Mouse (Mus musculus): Measurements from ENCODE around the gene Fam219a. TPM values are rescaled to one million over a fixed set of nuclear protein-coding genes. Genes with fewer than 3 reads are reported as not detected.

The Fam219a gene
- polyA plus RNA-seq, 1 experiment from 2014 or later, result 1.0 TPM

GRCm38 (mm10) chr4:41469199-41469598 is 100.1 kb downstream of the Fam219a start:
- WGBS (ENCODE audit: insufficient replicate concordance), result 58% methylated on average over 10 of the region's 10 CpGs
- Histone ChIP-seq H3K4me2 (ENCODE audit: low read depth, low read length) (no peak overlapping the region), H3K27me3 (ENCODE audit: insufficient read depth, low read length) (no peaks in the 10 kb centered on the region), H3K9me3 (ENCODE audit: low read length) (no peaks in the 10 kb centered on the region), H3K4me3 (ENCODE audit: low read depth, low read length) (no peak overlapping the region), H3K27ac (ENCODE audit: low read depth) (no peak overlapping the region), H3K9ac (replicated peaks) (no peak overlapping the region), H3K4me1 (ENCODE audit: insufficient read depth) (peaks cover 3% of the 10 kb centered on the region), H3K36me3 (replicated peaks; ENCODE audit: insufficient read depth, low read length) (no peaks in the 10 kb centered on the region)
- no peak for TF ChIP-seq CTCF (IDR thresholded peaks at IDR 0.05; ENCODE audit: low read depth)
- TF ChIP-seq EP300 (IDR thresholded peaks at IDR 0.05; ENCODE audit: low read depth), result no peak
- ATAC-seq, result no peak
- no peak for DNase-seq

GRCm38 (mm10) chr4:41468396-41469080 is 100.8 kb downstream of the Fam219a start:
- peaks cover 7% of the 10 kb centered on the region for H3K4me1 ChIP-seq (ENCODE audit: insufficient read depth)
- 0 out of 2 replicates have a peak, but pooled peaks have one; percentile 18 for TF ChIP-seq EP300 (IDR thresholded peaks at IDR 0.05; ENCODE audit: low read depth)
- peak; percentile 75 for TF ChIP-seq CTCF (IDR thresholded peaks at IDR 0.05; ENCODE audit: low read depth)
- no peaks in the 10 kb centered on the region for H3K36me3 ChIP-seq (replicated peaks; ENCODE audit: insufficient read depth, low read length)
- no peaks in the 10 kb centered on the region for H3K27me3 ChIP-seq (ENCODE audit: insufficient read depth, low read length)
- no peak overlapping the region for H3K4me3 ChIP-seq (ENCODE audit: low read depth, low read length)
- no peak overlapping the region for H3K27ac ChIP-seq (ENCODE audit: low read depth)
- ATAC-seq (no peak), DNase-seq (peak; percentile 60)
- H3K9me3 ChIP-seq (ENCODE audit: low read length), result no peaks in the 10 kb centered on the region
- 50% methylated on average over 17 of the region's 17 CpGs for WGBS (ENCODE audit: insufficient replicate concordance)
- no peak overlapping the region for H3K9ac ChIP-seq (replicated peaks)
- no peak overlapping the region for H3K4me2 ChIP-seq (ENCODE audit: low read depth, low read length)

Other genes starting within 250 kb of the Fam219a start
- 25.6 and 28.6 TPM in 2 replicates for gene Ubap1, start 220.5 kb downstream of the Fam219a start, polyA plus RNA-seq (2015; fragmentation: Nextera tagmentation; extraction: Ambion mirVana)
- gene Kif24, start 104.7 kb downstream of the Fam219a start, polyA plus RNA-seq (2015; fragmentation: Nextera tagmentation; extraction: Ambion mirVana), result 2.4 and 2.5 TPM in 2 replicates
- gene Nudt2, start 104.4 kb downstream of the Fam219a start, polyA plus RNA-seq (2015; fragmentation: Nextera tagmentation; extraction: Ambion mirVana), result 13.6 and 14.4 TPM in 2 replicates
- 1.8 and 2.0 TPM in 2 replicates for gene AI464131, start 66.5 kb downstream of the Fam219a start, polyA plus RNA-seq (2015; fragmentation: Nextera tagmentation; extraction: Ambion mirVana)
- gene 1110017D15Rik, start 52.2 kb downstream of the Fam219a start, polyA plus RNA-seq (2015; fragmentation: Nextera tagmentation; extraction: Ambion mirVana), result not detected in 2 replicates
- gene Dnaic1, start 237 bp upstream of the Fam219a start, polyA plus RNA-seq (2015; fragmentation: Nextera tagmentation; extraction: Ambion mirVana), result 10.6 and 14.2 TPM in 2 replicates
- gene Enho, start 70.8 kb upstream of the Fam219a start, polyA plus RNA-seq (2015; fragmentation: Nextera tagmentation; extraction: Ambion mirVana), result 25.2 and 26.4 TPM in 2 replicates
- 0.12 and 0.29 TPM in 2 replicates for gene Cntfr, start 127.6 kb upstream of the Fam219a start, polyA plus RNA-seq (2015; fragmentation: Nextera tagmentation; extraction: Ambion mirVana)
- gene Il11ra1, start 130.5 kb upstream of the Fam219a start, polyA plus RNA-seq (2015; fragmentation: Nextera tagmentation; extraction: Ambion mirVana), result 28.5 and 33.2 TPM in 2 replicates
- gene Rpp25l, start 144.0 kb upstream of the Fam219a start, polyA plus RNA-seq (2015; fragmentation: Nextera tagmentation; extraction: Ambion mirVana), result 30.9 and 31.7 TPM in 2 replicates
- 64.0 and 65.2 TPM in 2 replicates for gene Dctn3, start 153.6 kb upstream of the Fam219a start, polyA plus RNA-seq (2015; fragmentation: Nextera tagmentation; extraction: Ambion mirVana)
- not detected in 2 replicates for gene Arid3c, start 161.6 kb upstream of the Fam219a start, polyA plus RNA-seq (2015; fragmentation: Nextera tagmentation; extraction: Ambion mirVana)
- gene Galt, start 185.7 kb upstream of the Fam219a start, polyA plus RNA-seq (2015; fragmentation: Nextera tagmentation; extraction: Ambion mirVana), result 40.9 and 46.2 TPM in 2 replicates
- 73.2 and 77.7 TPM in 2 replicates for gene Sigmar1, start 186.6 kb upstream of the Fam219a start, polyA plus RNA-seq (2015; fragmentation: Nextera tagmentation; extraction: Ambion mirVana)
- gene Ccl27a, start 204.7 kb upstream of the Fam219a start, polyA plus RNA-seq (2015; fragmentation: Nextera tagmentation; extraction: Ambion mirVana), result 10.1 and 11.7 TPM in 2 replicates

All from liver, postnatal 0 days (tissue).